Mouse (Mus musculus): ENCODE measurements around the gene AW822073.

The AW822073 gene

DNA sequence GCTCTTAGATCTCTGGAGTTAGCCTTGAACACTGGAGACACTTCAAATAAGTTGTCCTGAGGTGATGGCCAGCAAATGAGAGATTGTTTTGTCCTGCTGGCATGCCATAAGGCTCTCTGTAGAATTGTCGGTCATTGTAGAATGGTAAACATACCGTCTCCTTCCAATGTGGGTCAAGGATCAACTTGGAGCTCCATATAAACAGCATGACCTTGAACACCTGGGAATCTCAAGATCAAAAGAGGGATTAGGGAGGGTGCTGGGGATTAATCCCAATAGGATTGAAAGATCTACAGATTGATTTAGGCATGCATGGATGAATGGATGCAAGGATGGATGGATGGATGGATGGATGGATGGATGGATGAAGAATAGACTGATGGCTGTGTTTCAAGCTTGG, 3.2 kb downstream of the AW822073 start:
- in situ Hi-C loops (cut with MboI, MseI), result loop anchor here (5.0 to 25.0 kb wide), 5 partner anchors 364 to 1437 kb away; no protein-coding TSS in a partner anchor

DNA sequence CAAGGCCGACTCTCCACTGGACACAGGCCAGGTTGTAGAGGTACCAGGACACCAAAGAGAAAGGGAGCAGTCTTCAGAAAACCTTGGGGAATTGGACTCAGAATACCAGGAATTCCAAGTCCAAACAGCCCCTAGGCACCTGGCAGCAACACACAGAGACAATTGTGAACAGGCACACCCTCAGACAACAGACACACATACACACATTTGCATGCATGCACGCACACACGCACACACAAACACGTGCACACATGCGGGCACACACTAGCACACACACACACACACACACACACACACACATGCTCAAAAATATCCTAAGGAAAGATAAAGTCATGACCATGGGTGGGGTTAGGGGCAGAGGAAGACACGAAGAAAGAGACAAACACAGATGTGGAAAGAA, 4.0 kb downstream of the AW822073 start:
- in situ Hi-C loops (cut with MboI, MseI), result loop anchor here (5.0 to 25.0 kb wide), 5 partner anchors 363 to 1436 kb away; no protein-coding TSS in a partner anchor

DNA sequence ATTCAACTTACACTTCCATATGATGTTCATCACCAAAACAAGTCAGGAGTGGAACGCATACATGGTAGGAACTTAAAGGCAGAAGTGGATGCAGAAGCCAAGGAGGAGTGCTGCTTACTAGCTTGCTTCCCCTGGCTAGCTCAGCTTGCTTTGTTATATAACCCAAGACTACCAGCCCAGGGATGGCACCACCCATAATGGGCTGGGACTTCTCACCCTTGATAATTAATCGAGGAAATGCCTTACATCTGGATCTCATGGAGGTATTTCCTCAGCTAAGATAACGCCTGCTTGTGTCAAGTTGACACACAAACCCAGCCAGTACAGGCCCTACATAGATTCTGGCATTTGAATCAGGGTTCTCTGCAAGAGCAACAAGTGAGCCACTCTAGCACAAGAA, 7.4 kb downstream of the AW822073 start:
- in situ Hi-C loops (cut with MboI, MseI), result loop anchor here (25.0 kb wide), 1 partner anchor 1005 kb away; no protein-coding TSS in a partner anchor

DNA sequence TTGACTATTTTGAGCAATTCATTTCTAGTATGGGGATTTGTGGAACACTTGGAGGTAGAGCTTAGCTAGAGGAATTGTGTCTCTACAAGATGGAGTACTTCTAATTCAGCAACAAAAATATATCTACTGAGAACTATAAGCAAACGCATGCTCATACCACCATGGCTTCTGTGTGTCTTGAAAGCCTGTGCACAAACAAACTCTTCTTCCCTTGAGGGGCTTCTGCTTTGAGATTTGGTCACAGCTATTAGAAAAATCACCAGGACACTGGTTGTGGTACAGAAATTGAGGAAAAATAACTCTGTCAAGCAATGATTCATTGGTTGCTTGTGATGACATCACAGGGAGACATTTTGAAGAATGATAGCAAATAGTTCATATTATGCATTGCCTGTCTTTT, 9.4 kb downstream of the AW822073 start:
- in situ Hi-C loops (cut with MboI, MseI), result loop anchor here (25.0 kb wide), 1 partner anchor 1003 kb away; no protein-coding TSS in a partner anchor

DNA sequence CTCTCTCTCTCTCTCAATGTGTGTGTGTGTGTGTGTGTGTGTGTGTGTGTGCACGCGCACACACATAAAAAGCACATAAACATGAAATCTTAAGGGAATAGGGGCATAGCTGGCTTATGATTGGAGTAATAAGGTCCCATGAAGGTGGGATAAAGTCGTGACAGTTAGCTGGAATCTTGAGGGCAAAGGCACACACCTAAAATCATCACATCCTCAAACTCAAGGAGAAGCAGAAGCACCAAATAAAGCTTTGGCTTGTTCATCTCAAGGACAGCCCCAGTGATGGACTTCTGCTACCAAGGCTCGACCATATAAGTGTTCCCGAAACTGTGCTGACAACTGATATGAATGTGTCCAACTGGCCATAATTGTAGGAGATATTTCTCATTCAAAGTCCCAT, 9.8 kb downstream of the AW822073 start:
- in situ Hi-C loops (cut with MboI, MseI), result loop anchor here (25.0 kb wide), 1 partner anchor 1003 kb away; no protein-coding TSS in a partner anchor

DNA sequence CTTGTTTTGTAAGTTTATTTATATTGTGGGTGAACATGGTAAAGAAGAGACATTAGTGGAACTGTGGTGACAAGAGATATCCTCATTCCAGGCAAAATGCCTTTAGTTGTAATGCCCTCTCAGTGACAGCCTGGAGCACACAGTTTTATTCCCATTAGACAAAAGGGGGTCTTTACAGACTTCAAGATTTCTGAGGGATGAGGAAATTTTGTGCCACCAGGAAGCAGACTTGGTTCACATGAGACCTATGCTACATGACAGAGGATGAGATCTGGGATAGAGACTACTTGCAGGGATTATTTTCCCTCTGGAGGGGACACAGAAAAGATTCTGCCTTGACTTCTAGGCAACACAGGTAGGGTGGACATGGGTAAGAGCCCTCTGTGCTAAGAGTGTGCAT, 10.2 kb downstream of the AW822073 start:
- in situ Hi-C loops (cut with MboI, MseI), result loop anchor here (25.0 kb wide), 1 partner anchor 1002 kb away; no protein-coding TSS in a partner anchor

DNA sequence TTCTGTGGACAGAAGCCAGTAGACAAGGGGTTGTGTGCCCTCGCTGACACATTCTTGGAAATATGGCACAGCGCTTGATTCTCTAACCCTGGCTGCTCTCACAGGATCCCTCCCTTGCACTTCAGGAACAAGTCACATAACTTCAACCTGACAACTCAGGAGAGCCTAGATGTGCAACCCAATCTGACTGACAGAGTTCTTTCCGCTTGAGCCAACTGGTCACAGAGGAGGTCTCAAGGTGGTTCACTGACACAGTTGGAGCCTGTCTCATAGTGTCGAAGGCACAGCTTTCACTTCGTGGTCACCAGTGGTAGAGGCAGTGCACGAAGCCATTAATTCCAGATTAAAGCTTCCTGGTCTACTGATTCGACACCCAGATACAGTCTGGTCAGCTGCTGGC, 12.5 kb downstream of the AW822073 start:
- in situ Hi-C loops (cut with MboI, MseI), result loop anchor here (25.0 kb wide), 1 partner anchor 1000 kb away; no protein-coding TSS in a partner anchor

DNA sequence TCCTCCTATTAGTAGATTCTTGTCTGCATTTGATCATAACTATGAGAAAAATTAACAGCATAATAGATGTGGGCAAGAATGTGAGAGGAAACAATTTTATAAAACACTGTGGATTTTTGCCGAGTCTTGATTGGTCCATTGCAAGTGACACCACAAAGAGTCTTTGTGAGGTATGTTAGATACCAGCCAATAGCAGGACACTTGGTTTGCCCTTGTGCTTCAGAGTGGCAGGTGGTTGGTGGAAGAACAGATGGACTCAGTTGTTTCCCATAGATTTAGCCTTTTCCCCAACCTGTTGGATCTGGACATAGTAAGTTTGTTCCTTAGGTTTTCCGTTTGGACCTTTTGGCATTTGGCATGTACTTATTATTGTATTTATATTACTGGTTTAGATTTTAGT, 13.5 kb downstream of the AW822073 start:
- in situ Hi-C loops (cut with MboI, MseI), result loop anchor here (25.0 kb wide), 1 partner anchor 999 kb away; no protein-coding TSS in a partner anchor

DNA sequence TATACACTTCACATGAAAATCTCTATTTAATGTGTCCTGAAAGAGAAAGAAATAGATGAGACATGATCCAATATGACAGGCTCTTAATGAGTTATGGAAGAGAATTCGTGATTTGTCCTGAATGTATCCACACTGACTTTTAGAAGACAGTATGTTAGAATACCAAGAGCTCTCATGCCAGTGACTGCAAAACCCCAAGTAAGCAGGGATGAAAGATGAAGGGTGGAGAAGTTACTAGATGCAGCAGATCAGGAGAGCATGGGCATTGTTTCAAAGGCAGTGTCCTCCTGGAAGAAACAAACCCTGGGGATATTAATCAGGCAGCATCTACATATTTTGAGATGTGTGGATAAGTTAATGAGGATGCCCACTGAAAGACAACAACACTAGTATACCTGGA, 14.2 kb downstream of the AW822073 start:
- in situ Hi-C loops (cut with MboI, MseI), result loop anchor here (25.0 kb wide), 1 partner anchor 998 kb away; no protein-coding TSS in a partner anchor

DNA sequence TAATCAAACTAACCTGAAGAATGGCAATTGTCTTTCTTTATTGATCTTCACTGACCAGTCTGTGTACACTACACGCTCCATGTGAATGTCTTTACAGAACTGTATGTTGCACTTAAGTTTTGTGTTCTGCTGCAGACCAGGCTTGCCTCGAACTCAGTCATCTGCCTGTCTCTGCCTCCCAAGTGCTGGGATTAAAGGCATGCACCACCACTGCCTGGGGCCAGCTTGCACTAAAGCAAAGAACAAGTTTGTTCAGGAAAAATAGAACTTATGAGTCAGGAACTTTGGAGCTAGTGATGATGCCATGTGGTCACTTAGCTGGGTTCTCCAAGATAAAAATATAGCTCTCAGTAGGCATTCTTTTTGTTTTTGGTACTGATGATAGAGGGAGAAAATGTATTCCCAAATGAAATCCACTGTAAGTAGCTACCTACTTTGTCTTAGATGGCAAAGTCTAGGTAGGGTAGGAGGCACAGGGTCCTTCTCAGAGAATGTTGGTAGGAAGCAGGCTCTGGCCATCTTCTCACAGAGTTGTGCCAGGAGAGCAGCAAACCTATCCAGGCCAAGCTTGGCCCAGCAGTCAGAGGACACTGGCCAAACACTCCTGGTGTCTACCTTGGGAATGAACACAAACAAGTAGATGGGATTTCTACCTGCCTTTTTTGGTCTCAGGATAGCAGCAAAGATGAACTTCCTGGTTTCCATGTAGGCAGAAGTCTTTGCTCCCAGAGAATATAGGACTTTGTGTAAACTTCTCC, 14.8 kb downstream of the AW822073 start:
- in situ Hi-C loops (cut with MboI, MseI), result loop anchor here (25.0 kb wide), 1 partner anchor 998 kb away; no protein-coding TSS in a partner anchor

DNA sequence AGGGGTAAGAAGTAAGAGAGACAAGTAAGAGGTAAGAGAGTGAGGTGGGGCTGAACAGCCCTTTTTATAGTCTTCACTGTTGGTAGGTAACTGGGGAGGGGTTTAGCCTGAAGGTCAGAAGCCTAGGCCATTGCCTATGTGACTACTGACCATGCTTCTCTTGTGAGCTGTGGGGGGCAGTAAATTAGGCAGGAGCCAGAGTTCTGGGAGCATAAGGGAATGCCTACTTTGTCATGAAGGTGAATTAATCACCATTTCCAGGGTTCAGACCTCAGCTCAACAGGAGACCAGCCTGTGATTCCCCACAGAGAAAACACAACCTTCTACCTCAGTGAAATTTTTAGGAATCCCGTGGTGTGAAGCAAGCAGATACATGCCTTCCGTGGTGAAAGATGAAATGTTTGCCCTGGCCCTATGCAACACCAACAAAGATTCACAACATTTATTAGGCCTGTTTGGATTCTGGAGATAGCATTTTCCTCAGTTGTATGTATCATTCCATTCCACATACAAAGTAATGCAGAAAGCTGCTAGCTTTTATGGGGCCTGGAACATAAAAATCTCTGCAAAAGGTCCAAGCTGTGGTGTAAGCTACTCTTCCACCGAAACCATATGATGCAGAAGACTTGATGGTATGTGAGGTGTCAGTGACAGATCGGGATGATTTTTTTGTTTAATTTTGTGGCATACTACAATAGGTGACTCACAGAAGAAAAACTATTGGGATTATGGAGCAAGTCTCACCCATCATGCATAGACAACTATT, 17.9 kb downstream of the AW822073 start:
- in situ Hi-C loops (cut with MboI, MseI), result loop anchor here (25.0 kb wide), 1 partner anchor 995 kb away; no protein-coding TSS in a partner anchor

DNA sequence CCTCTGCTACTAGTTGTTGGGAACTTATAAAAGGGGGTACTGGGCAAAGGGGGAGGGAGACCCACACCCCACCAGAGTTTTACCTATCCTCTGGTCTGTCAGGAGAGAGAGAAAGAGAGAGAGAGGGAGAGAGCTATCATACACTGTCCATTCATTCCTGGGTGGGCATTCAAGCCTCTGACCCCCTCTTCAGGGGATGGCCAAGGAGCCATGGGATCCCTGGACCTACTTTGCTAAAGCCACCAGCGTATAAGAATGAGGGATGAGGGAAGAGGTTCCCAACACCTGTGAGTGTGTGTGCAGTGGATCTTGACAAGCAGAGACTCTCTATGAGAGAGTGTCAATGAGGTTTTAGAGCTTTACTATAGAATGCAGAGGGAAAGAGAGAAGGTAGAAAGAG, 18.7 kb downstream of the AW822073 start:
- in situ Hi-C loops (cut with MboI, MseI), result loop anchor here (25.0 kb wide), 1 partner anchor 994 kb away; no protein-coding TSS in a partner anchor

Measured in T-helper 2 cell (primary cell).